Mouse (Mus musculus) heart, embryonic 12.5 days (tissue): ENCODE data around the gene Tmem252. TPM values are rescaled to one million over a fixed set of nuclear protein-coding genes. Genes with fewer than 3 reads are reported as not detected.
"Not testable (repeated sequence)": the region's sequence is repeated elsewhere in the genome, so short reads cannot be mapped to it uniquely, and the experiment has no call there.

Experiments used
- ATAC-seq: fragments of 200-750 bp; cut with Nextera tagmentation; 2 replicates; pipeline ENCODE4 v1.8.0; 2017; ENCODE audit warnings: moderate TSS enrichment, moderate library complexity; ENCODE audit not compliant: insufficient number of reproducible peaks, low FRiP score
- H3K27ac ChIP-seq: fragments of 300-500 bp; sonication (generic); 2 replicates; pipeline ENCODE4 v1.5.1; 2016; ENCODE audit warnings: mild to moderate bottlenecking, moderate library complexity; ENCODE audit not compliant: poor library complexity, severe bottlenecking
- H3K27me3 ChIP-seq: fragments of 300-500 bp; sonication (generic); replicated peaks from 2 replicates; pipeline ENCODE4 v1.6.1; 2016; ENCODE audit warnings: mild to moderate bottlenecking, moderate library complexity
- H3K36me3 ChIP-seq: fragments of 300-500 bp; sonication (generic); 2 replicates; pipeline ENCODE4 v1.6.1; 2016; ENCODE audit warnings: mild to moderate bottlenecking, moderate library complexity
- H3K4me1 ChIP-seq: fragments of 300-500 bp; sonication (generic); replicated peaks from 2 replicates; pipeline ENCODE4 v1.6.1; 2016; ENCODE audit warnings: mild to moderate bottlenecking
- H3K4me2 ChIP-seq: fragments of 300-500 bp; sonication (generic); 2 replicates; pipeline ENCODE4 v1.6.1; 2016; ENCODE audit warnings: mild to moderate bottlenecking, moderate library complexity
- H3K4me3 ChIP-seq: fragments of 300-500 bp; sonication (generic); 2 replicates; pipeline ENCODE4 v1.5.1; 2016; ENCODE audit warnings: mild to moderate bottlenecking
- H3K9ac ChIP-seq: fragments of 300-500 bp; sonication (generic); 2 replicates; pipeline ENCODE4 v1.6.1; 2016; ENCODE audit warnings: mild to moderate bottlenecking, moderate library complexity
- H3K9me3 ChIP-seq: fragments of 300-500 bp; sonication (generic); replicated peaks from 2 replicates; pipeline ENCODE4 v1.6.1; 2016; ENCODE audit warnings: mild to moderate bottlenecking, moderate library complexity
- WGBS: fragments of 180-500 bp; shearing (Covaris S2); methylation state at CpG from one replicate; pipeline ENCODE4 v1.1.7; 2016; 5-methylcytosine and 5-hydroxymethylcytosine counted together
- polyA plus RNA-seq: library from polyadenylated mRNA; unstranded; fragments of >200 nt; fragmentation: Nextera tagmentation; extraction: Ambion mirVana; gene quantifications from 2 replicates; pipeline ENCODE4 v1.2.1, GENCODE M21; 2016

The Tmem252 gene
- polyA plus RNA-seq, 1 experiment from 2014 or later = 3.8 TPM

DNA sequence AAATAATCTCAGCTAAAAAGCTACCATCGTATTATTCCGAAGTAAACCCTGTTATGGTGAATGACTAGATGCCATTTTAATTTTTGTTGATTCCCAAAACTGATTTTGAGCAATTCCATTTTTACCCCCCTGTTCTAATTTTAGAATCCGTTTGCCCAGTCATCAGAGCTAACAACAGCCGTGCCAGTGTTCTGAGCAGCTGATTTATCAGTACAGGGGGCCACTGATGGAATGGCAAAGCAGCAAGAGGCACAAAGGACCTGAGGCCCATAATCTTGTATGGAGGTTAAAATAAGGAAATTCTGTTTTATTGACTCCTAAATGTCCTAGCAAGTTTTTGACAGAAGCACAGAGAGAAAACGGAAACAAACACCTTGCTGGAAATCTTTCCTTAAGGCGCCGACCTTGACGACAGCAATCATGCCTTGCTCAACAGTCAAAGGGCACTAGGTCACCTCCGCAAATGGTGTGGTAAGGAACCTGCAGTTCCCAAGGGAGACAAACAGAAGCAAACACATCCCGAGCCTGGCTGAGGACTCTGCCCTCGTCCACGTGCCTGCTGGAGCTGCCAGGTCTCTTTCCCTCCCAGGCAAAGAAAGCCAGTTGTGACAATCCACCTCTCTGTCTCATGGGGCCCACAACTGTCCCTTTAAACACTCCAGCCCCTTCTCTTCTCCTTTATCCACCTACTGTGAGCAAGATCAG lies 9.4 kb downstream of the Tmem252 start:
- Histone ChIP-seq H3K27me3 (no peaks in the 10 kb centered on the region), H3K4me3 (no peak overlapping the region), H3K9ac (no peak overlapping the region), H3K4me2 (no peak overlapping the region), H3K9me3 (no peaks in the 10 kb centered on the region), H3K4me1 (peaks cover 24% of the 10 kb centered on the region), H3K27ac (peak overlapping the region; percentile 74), H3K36me3 (no peaks in the 10 kb centered on the region)
- no peak for ATAC-seq
- WGBS = 34% methylated on average over 12 of the region's 12 CpGs

DNA sequence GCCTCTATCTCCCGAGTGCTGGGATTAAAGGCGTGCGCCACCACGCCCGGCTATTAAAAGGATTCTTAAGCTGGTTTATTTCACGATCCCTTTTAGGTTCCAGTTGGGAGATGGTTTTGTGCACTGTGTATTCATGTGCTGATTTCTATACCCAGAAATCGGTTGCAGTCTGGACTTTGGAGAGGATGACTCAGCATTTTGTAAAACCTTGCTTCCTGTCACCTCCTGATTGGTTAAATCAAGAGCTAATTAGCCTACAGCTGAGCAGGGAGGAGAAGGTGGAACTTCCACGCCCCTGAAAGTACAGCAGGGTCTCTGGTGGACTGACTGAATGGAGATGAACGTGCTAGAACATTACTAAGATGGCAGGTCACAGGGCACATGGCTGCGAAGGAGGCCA lies 12.6 kb downstream of the Tmem252 start:
- Histone ChIP-seq H3K4me2 (no peak overlapping the region), H3K4me1 (peaks cover 25% of the 10 kb centered on the region), H3K27ac (no peak overlapping the region), H3K9ac (no peak overlapping the region), H3K9me3 (no peaks in the 10 kb centered on the region), H3K36me3 (no peaks in the 10 kb centered on the region), H3K4me3 (no peak overlapping the region), H3K27me3 (no peaks in the 10 kb centered on the region)
- ATAC-seq = no peak
- 86% methylated on average over 10 of the region's 10 CpGs for WGBS

DNA sequence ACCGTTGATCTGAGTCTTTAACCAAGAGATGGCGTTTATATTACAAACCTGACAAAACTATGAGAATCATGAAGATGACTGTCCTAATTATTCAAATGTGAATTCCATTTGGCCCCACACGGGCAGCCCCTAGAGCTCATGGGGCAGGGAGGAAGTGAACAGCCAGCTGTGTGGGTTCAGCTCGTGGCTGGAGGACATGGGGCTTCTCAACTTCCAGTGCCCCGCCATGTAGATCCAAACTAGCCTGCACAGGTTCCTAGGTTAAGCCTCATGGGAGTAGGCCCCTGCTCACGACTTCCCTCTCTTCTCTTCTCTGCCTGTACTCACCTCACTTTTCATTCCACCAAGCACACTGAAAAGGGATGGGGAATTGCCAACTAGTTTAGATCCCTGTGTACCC lies 14.5 kb downstream of the Tmem252 start:
- no peak overlapping the region for H3K9ac ChIP-seq
- no peaks in the 10 kb centered on the region for H3K36me3 ChIP-seq
- H3K27ac ChIP-seq = no peak overlapping the region
- WGBS = 81% methylated on average over 6 of the region's 6 CpGs
- no peak overlapping the region for H3K4me3 ChIP-seq
- no peak overlapping the region for H3K4me2 ChIP-seq
- H3K4me1 ChIP-seq = peaks cover 23% of the 10 kb centered on the region
- ATAC-seq = no peak
- H3K9me3 ChIP-seq = no peaks in the 10 kb centered on the region
- no peaks in the 10 kb centered on the region for H3K27me3 ChIP-seq

DNA sequence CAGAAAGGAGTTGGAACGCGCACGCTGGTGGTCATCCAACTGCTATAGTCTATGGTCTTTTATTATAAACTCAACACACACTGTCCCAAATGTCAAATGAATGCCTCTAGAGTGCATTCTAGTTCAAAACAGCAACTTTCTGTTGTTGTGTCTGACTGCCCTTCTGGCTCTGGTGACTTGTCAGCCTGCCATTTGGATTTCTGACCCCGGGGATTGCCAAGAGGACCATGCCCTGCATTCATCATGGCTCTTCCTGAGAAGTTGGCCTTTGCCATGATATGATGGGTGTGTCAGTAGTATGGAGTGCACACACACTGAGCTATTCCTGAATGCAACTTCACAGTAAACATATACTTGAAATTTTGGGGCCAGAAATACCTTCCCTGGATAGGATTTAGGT lies 15.7 kb downstream of the Tmem252 start:
- H3K4me3 ChIP-seq = no peak overlapping the region
- no peak for ATAC-seq
- peaks cover 12% of the 10 kb centered on the region for H3K4me1 ChIP-seq
- H3K9ac ChIP-seq = no peak overlapping the region
- no peaks in the 10 kb centered on the region for H3K9me3 ChIP-seq
- H3K4me2 ChIP-seq = no peak overlapping the region
- no peak overlapping the region for H3K27ac ChIP-seq
- 95% methylated on average over 4 of the region's 4 CpGs for WGBS
- H3K27me3 ChIP-seq = no peaks in the 10 kb centered on the region
- no peaks in the 10 kb centered on the region for H3K36me3 ChIP-seq

DNA sequence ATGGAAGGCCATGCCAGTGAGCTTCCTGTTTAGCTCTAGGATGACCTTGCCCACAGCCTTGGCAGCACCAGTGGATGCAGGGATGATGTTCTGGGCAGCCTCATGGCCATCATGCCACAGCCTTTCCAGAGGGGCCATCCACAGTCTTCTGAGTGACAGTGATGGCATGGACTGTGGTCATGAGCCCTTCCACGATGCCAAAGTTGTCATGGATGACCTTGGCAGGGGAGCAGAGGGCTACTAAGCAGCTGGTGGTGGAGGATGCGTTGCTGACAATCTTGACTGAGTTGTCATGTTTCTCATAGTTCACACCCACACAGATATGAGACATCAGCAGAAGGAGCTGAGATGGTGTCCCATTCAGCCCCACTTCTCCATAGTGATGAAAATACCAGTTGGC lies 18.9 kb downstream of the Tmem252 start:
- no peak overlapping the region for H3K4me3 ChIP-seq
- H3K36me3 ChIP-seq = no peaks in the 10 kb centered on the region
- H3K4me1 ChIP-seq = peaks cover 13% of the 10 kb centered on the region
- no peaks in the 10 kb centered on the region for H3K9me3 ChIP-seq
- WGBS = 63% methylated on average over 2 of the region's 2 CpGs
- no peak overlapping the region for H3K4me2 ChIP-seq
- no peak overlapping the region for H3K9ac ChIP-seq
- no peak overlapping the region for H3K27ac ChIP-seq
- H3K27me3 ChIP-seq = no peaks in the 10 kb centered on the region
- no peak for ATAC-seq

DNA sequence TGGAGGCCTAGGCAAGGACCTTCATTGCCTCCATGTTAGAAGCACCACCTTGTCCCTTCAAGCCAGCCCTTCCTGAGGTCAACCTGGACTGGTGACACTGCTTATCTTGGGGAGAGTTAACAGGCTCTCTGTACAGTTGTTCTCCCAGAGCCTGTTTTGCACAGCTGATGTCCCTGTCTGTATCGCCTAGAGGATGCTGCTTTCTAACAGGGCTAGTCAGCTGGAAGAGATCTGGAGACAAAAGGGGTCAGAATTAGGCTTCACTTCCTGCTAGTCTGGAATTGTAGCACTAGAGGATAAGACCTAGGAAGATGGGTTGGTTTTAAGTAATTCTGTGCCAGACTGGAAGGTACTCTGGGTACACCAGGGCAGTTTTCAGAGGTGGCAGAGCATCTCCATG lies 24.1 kb downstream of the Tmem252 start:
- Histone ChIP-seq H3K4me3 (no peak overlapping the region), H3K9ac (no peak overlapping the region), H3K9me3 (no peaks in the 10 kb centered on the region), H3K4me1 (peaks cover 15% of the 10 kb centered on the region), H3K27me3 (no peaks in the 10 kb centered on the region), H3K27ac (no peak overlapping the region), H3K4me2 (no peak overlapping the region), H3K36me3 (no peaks in the 10 kb centered on the region)
- WGBS = 30% methylated on average over 1 of the region's 1 CpGs
- no peak for ATAC-seq

DNA sequence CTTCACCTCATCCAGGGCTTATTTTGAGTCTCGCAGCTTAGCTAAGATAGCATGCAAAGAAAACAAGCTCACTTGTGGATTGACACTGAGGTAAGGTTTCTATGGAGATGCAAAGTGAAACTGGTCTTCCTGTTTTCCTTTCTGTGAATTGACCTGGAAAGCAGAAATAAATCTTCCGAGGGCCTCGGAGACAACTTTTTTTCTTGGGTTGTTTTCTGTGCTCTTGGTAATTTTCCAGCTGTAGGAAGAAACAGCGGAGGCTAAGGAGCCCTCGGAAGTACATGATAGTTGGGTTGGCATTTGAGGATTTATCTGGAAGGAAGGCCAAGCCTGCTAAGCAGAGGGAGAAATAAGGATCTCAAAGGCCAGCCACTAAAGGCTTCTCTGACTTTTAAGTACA lies 24.8 kb downstream of the Tmem252 start:
- no peak for ATAC-seq
- no peak overlapping the region for H3K27ac ChIP-seq
- peaks cover 15% of the 10 kb centered on the region for H3K4me1 ChIP-seq
- H3K36me3 ChIP-seq = no peaks in the 10 kb centered on the region
- no peak overlapping the region for H3K4me3 ChIP-seq
- no peak overlapping the region for H3K9ac ChIP-seq
- 53% methylated on average over 5 of the region's 5 CpGs for WGBS
- no peaks in the 10 kb centered on the region for H3K9me3 ChIP-seq
- H3K27me3 ChIP-seq = no peaks in the 10 kb centered on the region
- no peak overlapping the region for H3K4me2 ChIP-seq

DNA sequence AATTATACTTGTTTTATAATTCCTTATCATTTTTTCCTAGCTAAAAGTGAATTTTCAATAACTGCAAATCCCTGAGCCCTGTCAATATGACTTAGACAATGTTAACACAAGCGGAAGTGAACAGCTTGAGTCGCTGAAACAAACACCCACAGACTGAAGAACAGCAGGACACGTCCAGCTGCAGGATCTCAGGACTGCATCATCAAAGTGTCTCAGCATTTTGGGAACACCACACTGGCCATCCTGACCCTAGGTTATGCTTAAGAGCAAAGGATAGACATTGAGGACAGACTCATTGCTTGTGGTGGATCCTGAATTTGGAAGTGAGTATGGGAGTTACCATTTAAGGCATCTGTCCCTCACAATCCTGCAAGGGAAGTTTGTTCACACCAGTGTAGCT lies 25.4 kb downstream of the Tmem252 start:
- Histone ChIP-seq H3K27me3 (no peaks in the 10 kb centered on the region), H3K9ac (no peak overlapping the region), H3K9me3 (no peaks in the 10 kb centered on the region), H3K4me3 (no peak overlapping the region), H3K4me1 (peaks cover 15% of the 10 kb centered on the region), H3K27ac (no peak overlapping the region), H3K36me3 (no peaks in the 10 kb centered on the region), H3K4me2 (no peak overlapping the region)
- WGBS = 82% methylated on average over 3 of the region's 3 CpGs
- ATAC-seq = no peak

DNA sequence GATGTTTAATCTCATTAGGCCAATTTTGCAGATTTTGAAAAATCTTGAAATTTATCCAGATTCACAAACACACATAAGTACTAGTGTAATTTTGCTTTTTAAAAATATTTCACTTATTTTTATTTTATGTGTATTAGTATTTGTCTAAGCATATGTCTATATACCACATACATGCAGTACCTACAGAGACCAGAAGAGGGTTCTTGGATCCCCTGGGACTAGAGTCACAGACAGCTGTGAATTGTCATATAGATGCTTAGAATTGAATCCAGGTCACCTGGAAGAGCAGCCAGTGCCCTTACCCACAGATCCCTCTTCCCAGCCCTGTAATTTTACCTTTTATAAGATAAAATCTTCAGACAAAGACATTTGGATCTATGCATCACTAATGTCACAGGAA lies 26.1 kb downstream of the Tmem252 start:
- no peak overlapping the region for H3K4me2 ChIP-seq
- H3K9me3 ChIP-seq = no peaks in the 10 kb centered on the region
- no peak overlapping the region for H3K4me3 ChIP-seq
- H3K4me1 ChIP-seq = peaks cover 13% of the 10 kb centered on the region
- no peaks in the 10 kb centered on the region for H3K36me3 ChIP-seq
- no peak overlapping the region for H3K27ac ChIP-seq
- ATAC-seq = no peak
- no peak overlapping the region for H3K9ac ChIP-seq
- no peaks in the 10 kb centered on the region for H3K27me3 ChIP-seq

DNA sequence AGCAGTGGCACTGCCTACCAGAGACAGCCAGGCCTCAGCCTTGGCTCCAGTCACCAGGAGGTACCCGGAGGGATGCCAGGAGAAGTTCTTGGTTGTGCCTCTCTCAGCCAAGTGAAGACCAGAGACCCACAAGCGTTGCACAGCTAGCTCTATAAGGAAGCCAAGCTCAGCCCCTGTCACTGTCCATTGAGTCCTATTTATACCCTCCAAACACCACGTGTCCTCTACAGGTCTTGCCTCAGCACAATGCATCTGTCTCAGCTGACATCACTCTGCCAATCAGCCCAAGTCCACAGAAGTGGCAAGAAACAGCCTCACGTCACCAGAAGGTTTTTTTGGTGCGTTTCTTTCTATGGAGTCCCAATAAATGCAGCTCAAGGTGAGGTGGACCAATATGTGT lies 26.9 kb downstream of the Tmem252 start:
- H3K4me3 ChIP-seq = no peak overlapping the region
- no peaks in the 10 kb centered on the region for H3K27me3 ChIP-seq
- peaks cover 13% of the 10 kb centered on the region for H3K4me1 ChIP-seq
- H3K36me3 ChIP-seq = no peaks in the 10 kb centered on the region
- H3K9me3 ChIP-seq = no peaks in the 10 kb centered on the region
- H3K9ac ChIP-seq = no peak overlapping the region
- 62% methylated on average over 5 of the region's 5 CpGs for WGBS
- H3K27ac ChIP-seq = no peak overlapping the region
- ATAC-seq = no peak
- no peak overlapping the region for H3K4me2 ChIP-seq

DNA sequence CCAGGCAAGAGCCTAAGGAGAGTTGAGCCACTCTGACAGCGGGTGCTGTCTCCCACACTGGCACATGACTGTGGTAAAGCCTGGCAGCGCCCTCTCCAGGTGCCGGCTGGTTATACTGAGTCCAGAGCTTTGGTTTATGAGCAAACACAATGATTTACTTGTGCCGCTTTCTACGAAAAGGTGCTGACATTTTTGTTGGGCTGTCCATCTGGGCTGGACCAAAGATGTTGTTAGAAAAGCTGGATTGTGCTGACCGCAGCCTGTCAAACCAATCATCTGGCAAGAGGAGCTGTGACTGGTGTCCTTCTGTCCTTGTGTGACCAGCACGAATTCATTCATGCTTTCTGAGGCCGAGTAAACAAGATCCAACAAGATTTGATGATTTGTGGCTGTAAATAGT lies 27.9 kb downstream of the Tmem252 start:
- Histone ChIP-seq H3K27ac (no peak overlapping the region), H3K9me3 (no peaks in the 10 kb centered on the region), H3K27me3 (no peaks in the 10 kb centered on the region), H3K4me2 (no peak overlapping the region), H3K4me3 (no peak overlapping the region), H3K36me3 (no peaks in the 10 kb centered on the region), H3K9ac (no peak overlapping the region), H3K4me1 (peaks cover 19% of the 10 kb centered on the region)
- 70% methylated on average over 8 of the region's 8 CpGs for WGBS
- no peak for ATAC-seq

DNA sequence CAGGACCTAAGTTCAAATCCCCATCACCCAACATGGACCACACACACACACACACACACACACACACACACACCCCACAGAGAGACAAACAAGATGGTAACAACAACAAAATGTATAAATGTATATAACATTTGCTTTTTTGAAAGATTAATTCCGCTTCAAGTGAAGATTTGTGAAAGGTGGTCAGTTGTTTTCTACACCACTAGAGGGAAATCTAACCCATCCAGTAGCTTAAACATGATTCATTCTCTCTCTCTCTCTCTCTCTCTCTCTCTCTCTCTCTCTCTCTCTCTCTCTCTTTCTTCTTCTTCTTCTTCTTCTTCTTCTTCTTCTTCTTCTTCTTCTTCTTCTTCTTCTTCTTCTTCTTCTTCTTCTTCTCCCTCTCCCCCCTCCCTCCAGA lies 29.4 kb downstream of the Tmem252 start:
- not testable (repeated sequence) for H3K4me2 ChIP-seq, H3K9me3 ChIP-seq, H3K9ac ChIP-seq, ATAC-seq, H3K4me3 ChIP-seq, H3K36me3 ChIP-seq, H3K27me3 ChIP-seq, H3K27ac ChIP-seq
- H3K4me1 ChIP-seq = peaks cover 29% of the 10 kb centered on the region
- 65% methylated on average over 1 of the region's 1 CpGs for WGBS
